Mouse (Mus musculus) stomach, embryonic 15.5 days (tissue): ENCODE data around the gene Slc35c2. TPM values are rescaled to one million over a fixed set of nuclear protein-coding genes. Genes with fewer than 3 reads are reported as not detected.

Experiments used
- ATAC-seq: fragments of 200-750 bp; cut with Nextera tagmentation; 2 replicates; pipeline ENCODE4 v1.8.0; 2017; ENCODE audit warnings: low read depth, moderate number of reproducible peaks, moderate TSS enrichment; ENCODE audit not compliant: insufficient read depth, low FRiP score
- H3K27ac ChIP-seq: fragments of 300-500 bp; sonication (generic); 2 replicates; pipeline ENCODE4 v1.5.1; 2015; ENCODE audit warnings: mild to moderate bottlenecking, inconsistent platforms
- H3K27me3 ChIP-seq: fragments of 300-500 bp; sonication (generic); replicated peaks from 2 replicates; pipeline ENCODE4 v1.6.1; 2015; ENCODE audit warnings: inconsistent platforms
- H3K36me3 ChIP-seq: fragments of 300-500 bp; sonication (generic); 2 replicates; pipeline ENCODE4 v1.6.1; 2015; ENCODE audit warnings: inconsistent platforms
- H3K4me1 ChIP-seq: fragments of 300-500 bp; sonication (generic); 2 replicates; pipeline ENCODE4 v1.6.1; 2015; ENCODE audit warnings: inconsistent platforms
- H3K4me2 ChIP-seq: fragments of 300-500 bp; sonication (generic); 2 replicates; pipeline ENCODE4 v1.6.1; 2015; ENCODE audit warnings: mild to moderate bottlenecking, inconsistent platforms
- H3K4me3 ChIP-seq: fragments of 300-500 bp; sonication (generic); replicated peaks from 2 replicates; pipeline ENCODE4 v1.5.1; 2015; ENCODE audit warnings: inconsistent platforms
- H3K9ac ChIP-seq: fragments of 300-500 bp; sonication (generic); 2 replicates; pipeline ENCODE4 v1.6.1; 2015; ENCODE audit warnings: inconsistent platforms
- H3K9me3 ChIP-seq: fragments of 300-500 bp; sonication (generic); 2 replicates; pipeline ENCODE4 v1.6.1; 2016; ENCODE audit warnings: inconsistent platforms
- WGBS: fragments of 180-500 bp; shearing (Covaris S2); methylation state at CpG from one replicate; pipeline ENCODE4 v1.1.7; 2015; 5-methylcytosine and 5-hydroxymethylcytosine counted together
- polyA plus RNA-seq: library from polyadenylated mRNA; unstranded; fragments of >200 nt; fragmentation: Nextera tagmentation; extraction: Ambion mirVana; gene quantifications from 2 replicates; pipeline ENCODE4 v1.2.1, GENCODE M21; 2015

Slc35c2 gene
- polyA plus RNA-seq, 1 experiment from 2014 or later: 60.5 TPM

- H3K27me3 ChIP-seq: 0 out of 2 replicates have a peak, but pooled peaks cover 4% of the 10 kb centered on the region
- H3K4me1 ChIP-seq: 0 out of 2 replicates have a peak, but pooled peaks cover 6% of the 10 kb centered on the region
- no peak overlapping the region for H3K9ac ChIP-seq
- H3K9me3 ChIP-seq: no peaks in the 10 kb centered on the region
- WGBS: 20% methylated on average over 8 of the region's 8 CpGs
- no peak overlapping the region for H3K27ac ChIP-seq
- H3K4me2 ChIP-seq: no peak overlapping the region
- H3K4me3 ChIP-seq: no peak overlapping the region
- H3K36me3 ChIP-seq: no peaks in the 10 kb centered on the region
- ATAC-seq: no peak
Measured at GRCm38 (mm10) chr2:165271326-165271725, 16.3 kb downstream of the Slc35c2 start.

GRCm38 (mm10) chr2:165270858-165271257, 16.8 kb downstream of the Slc35c2 start:
- H3K36me3 ChIP-seq: no peaks in the 10 kb centered on the region
- H3K4me2 ChIP-seq: no peak overlapping the region
- H3K4me3 ChIP-seq: no peak overlapping the region
- no peaks in the 10 kb centered on the region for H3K9me3 ChIP-seq
- ATAC-seq: no peak
- H3K4me1 ChIP-seq: 0 out of 2 replicates have a peak, but pooled peaks cover 6% of the 10 kb centered on the region
- no peak overlapping the region for H3K9ac ChIP-seq
- 39% methylated on average over 7 of the region's 7 CpGs for WGBS
- no peak overlapping the region for H3K27ac ChIP-seq
- 0 out of 2 replicates have a peak, but pooled peaks cover 4% of the 10 kb centered on the region for H3K27me3 ChIP-seq

- Histone ChIP-seq H3K9me3 (no peaks in the 10 kb centered on the region), H3K9ac (no peak overlapping the region), H3K4me3 (no peak overlapping the region), H3K27ac (no peak overlapping the region), H3K4me2 (no peak overlapping the region), H3K27me3 (0 out of 2 replicates have a peak, but pooled peaks cover 4% of the 10 kb centered on the region), H3K36me3 (no peaks in the 10 kb centered on the region), H3K4me1 (no peaks in the 10 kb centered on the region)
- WGBS: 9% methylated on average over 12 of the region's 12 CpGs
- no peak for ATAC-seq
Measured at GRCm38 (mm10) chr2:165266739-165267138, 20.9 kb downstream of the Slc35c2 start.

GRCm38 (mm10) chr2:165263861-165264260, 23.8 kb downstream of the Slc35c2 start:
- 55% methylated on average over 7 of the region's 7 CpGs for WGBS

GRCm38 (mm10) chr2:165262274-165262990, 25.2 kb downstream of the Slc35c2 start:
- H3K4me1 ChIP-seq: no peaks in the 10 kb centered on the region
- H3K27ac ChIP-seq: no peak overlapping the region
- H3K4me2 ChIP-seq: no peak overlapping the region
- H3K27me3 ChIP-seq: 0 out of 2 replicates have a peak, but pooled peaks cover 4% of the 10 kb centered on the region
- H3K9me3 ChIP-seq: no peaks in the 10 kb centered on the region
- WGBS: 58% methylated on average over 18 of the region's 18 CpGs
- no peaks in the 10 kb centered on the region for H3K36me3 ChIP-seq
- no peak overlapping the region for H3K9ac ChIP-seq
- no peak for ATAC-seq
- H3K4me3 ChIP-seq: no peak overlapping the region

More at GRCm38 (mm10) chr2:165263861-165264260, 23.8 kb downstream of the Slc35c2 start:
- no peak overlapping the region for H3K9ac ChIP-seq
- no peak overlapping the region for H3K4me2 ChIP-seq
- no peaks in the 10 kb centered on the region for H3K4me1 ChIP-seq
- H3K27me3 ChIP-seq: 0 out of 2 replicates have a peak, but pooled peaks cover 4% of the 10 kb centered on the region
- no peak for ATAC-seq
- no peaks in the 10 kb centered on the region for H3K36me3 ChIP-seq
- H3K4me3 ChIP-seq: no peak overlapping the region
- no peak overlapping the region for H3K27ac ChIP-seq
- H3K9me3 ChIP-seq: no peaks in the 10 kb centered on the region

- Histone ChIP-seq H3K27ac (no peak overlapping the region), H3K4me2 (no peak overlapping the region), H3K4me3 (no peak overlapping the region), H3K36me3 (no peaks in the 10 kb centered on the region), H3K9me3 (no peaks in the 10 kb centered on the region), H3K4me1 (no peaks in the 10 kb centered on the region), H3K27me3 (peaks cover 6% of the 10 kb centered on the region; the same call in 1 of the 2 replicates), H3K9ac (no peak overlapping the region)
- no peak for ATAC-seq
- WGBS: 74% methylated on average over 8 of the region's 8 CpGs
Measured at GRCm38 (mm10) chr2:165259859-165260258, 27.8 kb downstream of the Slc35c2 start.

- no peaks in the 10 kb centered on the region for H3K36me3 ChIP-seq
- H3K9ac ChIP-seq: no peak overlapping the region
- H3K4me3 ChIP-seq: no peak overlapping the region
- no peaks in the 10 kb centered on the region for H3K9me3 ChIP-seq
- no peaks in the 10 kb centered on the region for H3K4me1 ChIP-seq
- 67% methylated on average over 6 of the region's 6 CpGs for WGBS
- H3K27me3 ChIP-seq: peaks cover 22% of the 10 kb centered on the region
- no peak overlapping the region for H3K27ac ChIP-seq
- no peak for ATAC-seq
- H3K4me2 ChIP-seq: no peak overlapping the region
Measured at GRCm38 (mm10) chr2:165258321-165258720, 29.3 kb downstream of the Slc35c2 start.

- H3K36me3 ChIP-seq: no peaks in the 10 kb centered on the region
- H3K4me1 ChIP-seq: no peaks in the 10 kb centered on the region
- H3K9ac ChIP-seq: no peak overlapping the region
- no peak overlapping the region for H3K4me3 ChIP-seq
- H3K27me3 ChIP-seq: peaks cover 31% of the 10 kb centered on the region
- no peak overlapping the region for H3K27ac ChIP-seq
- 45% methylated on average over 11 of the region's 11 CpGs for WGBS
- H3K9me3 ChIP-seq: no peaks in the 10 kb centered on the region
- ATAC-seq: no peak
- no peak overlapping the region for H3K4me2 ChIP-seq
Measured at GRCm38 (mm10) chr2:165257151-165257834, 30.4 kb downstream of the Slc35c2 start.

GRCm38 (mm10) chr2:165256213-165256612, 31.5 kb downstream of the Slc35c2 start:
- Histone ChIP-seq H3K27me3 (peaks cover 31% of the 10 kb centered on the region), H3K27ac (no peak overlapping the region), H3K9me3 (no peaks in the 10 kb centered on the region), H3K9ac (no peak overlapping the region), H3K4me2 (no peak overlapping the region), H3K4me3 (no peak overlapping the region), H3K36me3 (no peaks in the 10 kb centered on the region), H3K4me1 (no peaks in the 10 kb centered on the region)
- 72% methylated on average over 10 of the region's 10 CpGs for WGBS
- ATAC-seq: no peak

- Histone ChIP-seq H3K4me1 (no peaks in the 10 kb centered on the region), H3K27me3 (peaks cover 31% of the 10 kb centered on the region), H3K9me3 (no peaks in the 10 kb centered on the region), H3K27ac (no peak overlapping the region), H3K9ac (no peak overlapping the region), H3K4me3 (no peak overlapping the region), H3K4me2 (no peak overlapping the region), H3K36me3 (no peaks in the 10 kb centered on the region)
- 13% methylated on average over 10 of the region's 10 CpGs for WGBS
- ATAC-seq: no peak
Measured at GRCm38 (mm10) chr2:165253867-165254266, 33.8 kb downstream of the Slc35c2 start.

- no peaks in the 10 kb centered on the region for H3K4me1 ChIP-seq
- no peaks in the 10 kb centered on the region for H3K36me3 ChIP-seq
- no peak for ATAC-seq
- H3K27me3 ChIP-seq: peaks cover 31% of the 10 kb centered on the region
- no peak overlapping the region for H3K27ac ChIP-seq
- H3K9me3 ChIP-seq: no peaks in the 10 kb centered on the region
- H3K9ac ChIP-seq: no peak overlapping the region
- no peak overlapping the region for H3K4me2 ChIP-seq
- 73% methylated on average over 8 of the region's 8 CpGs for WGBS
- no peak overlapping the region for H3K4me3 ChIP-seq
Measured at GRCm38 (mm10) chr2:165253269-165253668, 34.4 kb downstream of the Slc35c2 start.

GRCm38 (mm10) chr2:165252801-165253200, 34.9 kb downstream of the Slc35c2 start:
- Histone ChIP-seq H3K36me3 (no peaks in the 10 kb centered on the region), H3K4me3 (no peak overlapping the region), H3K9me3 (no peaks in the 10 kb centered on the region), H3K9ac (no peak overlapping the region), H3K27ac (no peak overlapping the region), H3K27me3 (peaks cover 31% of the 10 kb centered on the region), H3K4me1 (no peaks in the 10 kb centered on the region), H3K4me2 (no peak overlapping the region)
- 50% methylated on average over 9 of the region's 9 CpGs for WGBS
- no peak for ATAC-seq
